Mouse (Mus musculus): ENCODE results near the gene Cap2. TPM values are rescaled to one million over a fixed set of nuclear protein-coding genes. Genes with fewer than 3 reads are reported as not detected.

The Cap2 gene
- total and polyA plus RNA-seq, 3 experiments: 115 to 147 (median 135) TPM

- TF ChIP-seq POLR2A (IDR thresholded peaks at IDR 0.05; ENCODE audit: insufficient read depth, low read depth, low read length) (no peak), CTCF (IDR thresholded peaks at IDR 0.05) (no peak), EP300 (IDR thresholded peaks at IDR 0.05; ENCODE audit: insufficient read depth, low read depth, low read length) (no peak)
- Histone ChIP-seq H3K9ac (ENCODE audit: low read depth, low read length) (no peak overlapping the region), H3K4me3 (no peak overlapping the region), H3K36me3 (ENCODE audit: control insufficient read depth, insufficient read depth, low read length) (peaks cover 6% of the 10 kb centered on the region), H3K79me2 (replicated peaks; ENCODE audit: control insufficient read depth, insufficient read depth, low read length) (no peaks in the 10 kb centered on the region), H3K27me3 (ENCODE audit: control insufficient read depth, insufficient read depth, low read length) (no peaks in the 10 kb centered on the region), H3K27ac (no peak overlapping the region), H3K4me1 (ENCODE audit: control insufficient read depth, insufficient read depth, low read length) (peaks cover 3% of the 10 kb centered on the region)
- intact Hi-C loops (cut with DNase I): loop anchor here (10.0 kb wide), 1 partner anchor 154 kb away; no protein-coding TSS in a partner anchor
- WGBS: 48% methylated on average over 4 of the region's 4 CpGs
- no peak for DNase-seq
Observed at GRCm38 (mm10) chr13:46508823-46509222, 7.2 kb downstream of the Cap2 start.

GRCm38 (mm10) chr13:46510460-46510859, 8.8 kb downstream of the Cap2 start:
- no peak overlapping the region for H3K27ac ChIP-seq
- H3K9ac ChIP-seq (ENCODE audit: low read depth, low read length): no peak overlapping the region
- intact Hi-C loops (cut with DNase I): no loop called here
- TF ChIP-seq CTCF (IDR thresholded peaks at IDR 0.05) (no peak), EP300 (IDR thresholded peaks at IDR 0.05; ENCODE audit: insufficient read depth, low read depth, low read length) (no peak), POLR2A (IDR thresholded peaks at IDR 0.05; ENCODE audit: insufficient read depth, low read depth, low read length) (no peak)
- WGBS: 90% methylated on average over 7 of the region's 7 CpGs
- DNase-seq: no peak
- H3K4me3 ChIP-seq: no peak overlapping the region
- peaks cover 3% of the 10 kb centered on the region for H3K4me1 ChIP-seq (ENCODE audit: control insufficient read depth, insufficient read depth, low read length)
- no peaks in the 10 kb centered on the region for H3K79me2 ChIP-seq (replicated peaks; ENCODE audit: control insufficient read depth, insufficient read depth, low read length)
- no peaks in the 10 kb centered on the region for H3K27me3 ChIP-seq (ENCODE audit: control insufficient read depth, insufficient read depth, low read length)
- peaks cover 6% of the 10 kb centered on the region for H3K36me3 ChIP-seq (ENCODE audit: control insufficient read depth, insufficient read depth, low read length)

- Histone ChIP-seq H3K9ac (ENCODE audit: low read depth, low read length) (no peak overlapping the region), H3K4me1 (ENCODE audit: control insufficient read depth, insufficient read depth, low read length) (peaks cover 9% of the 10 kb centered on the region), H3K36me3 (ENCODE audit: control insufficient read depth, insufficient read depth, low read length) (no peaks in the 10 kb centered on the region), H3K4me3 (no peak overlapping the region), H3K79me2 (replicated peaks; ENCODE audit: control insufficient read depth, insufficient read depth, low read length) (no peaks in the 10 kb centered on the region), H3K27me3 (ENCODE audit: control insufficient read depth, insufficient read depth, low read length) (no peaks in the 10 kb centered on the region), H3K27ac (no peak overlapping the region)
- 87% methylated on average over 10 of the region's 10 CpGs for WGBS
- DNase-seq: no peak
- intact Hi-C loops (cut with DNase I): no loop called here
- no peak for TF ChIP-seq CTCF (IDR thresholded peaks at IDR 0.05)
- no peak for TF ChIP-seq POLR2A (IDR thresholded peaks at IDR 0.05; ENCODE audit: insufficient read depth, low read depth, low read length)
- no peak for TF ChIP-seq EP300 (IDR thresholded peaks at IDR 0.05; ENCODE audit: insufficient read depth, low read depth, low read length)
Observed at GRCm38 (mm10) chr13:46514484-46514883, 12.8 kb downstream of the Cap2 start.

- H3K4me3 ChIP-seq: no peak overlapping the region
- no peak for DNase-seq
- no peaks in the 10 kb centered on the region for H3K79me2 ChIP-seq (replicated peaks; ENCODE audit: control insufficient read depth, insufficient read depth, low read length)
- TF ChIP-seq CTCF (IDR thresholded peaks at IDR 0.05) (no peak), EP300 (IDR thresholded peaks at IDR 0.05; ENCODE audit: insufficient read depth, low read depth, low read length) (no peak), POLR2A (IDR thresholded peaks at IDR 0.05; ENCODE audit: insufficient read depth, low read depth, low read length) (no peak)
- H3K4me1 ChIP-seq (ENCODE audit: control insufficient read depth, insufficient read depth, low read length): peaks cover 9% of the 10 kb centered on the region
- no peaks in the 10 kb centered on the region for H3K27me3 ChIP-seq (ENCODE audit: control insufficient read depth, insufficient read depth, low read length)
- intact Hi-C loops (cut with DNase I): no loop called here
- no peak overlapping the region for H3K9ac ChIP-seq (ENCODE audit: low read depth, low read length)
- 66% methylated on average over 9 of the region's 9 CpGs for WGBS
- H3K36me3 ChIP-seq (ENCODE audit: control insufficient read depth, insufficient read depth, low read length): no peaks in the 10 kb centered on the region
- no peak overlapping the region; the same call in 1 of the 2 replicates for H3K27ac ChIP-seq
Observed at GRCm38 (mm10) chr13:46515120-46515523, 13.5 kb downstream of the Cap2 start.

- no peak for DNase-seq
- TF ChIP-seq POLR2A (IDR thresholded peaks at IDR 0.05; ENCODE audit: insufficient read depth, low read depth, low read length) (no peak), EP300 (IDR thresholded peaks at IDR 0.05; ENCODE audit: insufficient read depth, low read depth, low read length) (no peak), CTCF (IDR thresholded peaks at IDR 0.05) (no peak)
- peak overlapping the region; percentile 4; the same call in 1 of the 2 replicates for H3K27ac ChIP-seq
- intact Hi-C loops (cut with DNase I): no loop called here
- H3K27me3 ChIP-seq (ENCODE audit: control insufficient read depth, insufficient read depth, low read length): no peaks in the 10 kb centered on the region
- peaks cover 9% of the 10 kb centered on the region for H3K4me1 ChIP-seq (ENCODE audit: control insufficient read depth, insufficient read depth, low read length)
- no peaks in the 10 kb centered on the region for H3K36me3 ChIP-seq (ENCODE audit: control insufficient read depth, insufficient read depth, low read length)
- no peak overlapping the region for H3K9ac ChIP-seq (ENCODE audit: low read depth, low read length)
- 73% methylated on average over 10 of the region's 10 CpGs for WGBS
- no peak overlapping the region for H3K4me3 ChIP-seq
- no peaks in the 10 kb centered on the region for H3K79me2 ChIP-seq (replicated peaks; ENCODE audit: control insufficient read depth, insufficient read depth, low read length)
Observed at GRCm38 (mm10) chr13:46515524-46515923, 13.9 kb downstream of the Cap2 start.

- 14% methylated on average over 7 of the region's 7 CpGs for WGBS
- Histone ChIP-seq H3K27ac (peak overlapping the region; percentile 40; the same call in 1 of the 2 replicates), H3K27me3 (ENCODE audit: control insufficient read depth, insufficient read depth, low read length) (no peaks in the 10 kb centered on the region), H3K4me1 (ENCODE audit: control insufficient read depth, insufficient read depth, low read length) (peaks cover 9% of the 10 kb centered on the region), H3K79me2 (replicated peaks; ENCODE audit: control insufficient read depth, insufficient read depth, low read length) (no peaks in the 10 kb centered on the region), H3K36me3 (ENCODE audit: control insufficient read depth, insufficient read depth, low read length) (no peaks in the 10 kb centered on the region), H3K9ac (ENCODE audit: low read depth, low read length) (no peak overlapping the region), H3K4me3 (no peak overlapping the region)
- TF ChIP-seq POLR2A (IDR thresholded peaks at IDR 0.05; ENCODE audit: insufficient read depth, low read depth, low read length) (no peak), EP300 (IDR thresholded peaks at IDR 0.05; ENCODE audit: insufficient read depth, low read depth, low read length) (0 out of 2 replicates have a peak, but pooled peaks have one; percentile 39)
- peak in 1 of 2 experiments; percentile 59 for DNase-seq
- intact Hi-C loops (cut with DNase I): no loop called here
Observed at GRCm38 (mm10) chr13:46516183-46516582, 14.5 kb downstream of the Cap2 start.

All from heart, adult 2 months (tissue).